14 mouse cellular contexts compared by ENCODE assay signal in the genomic region with DNA sequence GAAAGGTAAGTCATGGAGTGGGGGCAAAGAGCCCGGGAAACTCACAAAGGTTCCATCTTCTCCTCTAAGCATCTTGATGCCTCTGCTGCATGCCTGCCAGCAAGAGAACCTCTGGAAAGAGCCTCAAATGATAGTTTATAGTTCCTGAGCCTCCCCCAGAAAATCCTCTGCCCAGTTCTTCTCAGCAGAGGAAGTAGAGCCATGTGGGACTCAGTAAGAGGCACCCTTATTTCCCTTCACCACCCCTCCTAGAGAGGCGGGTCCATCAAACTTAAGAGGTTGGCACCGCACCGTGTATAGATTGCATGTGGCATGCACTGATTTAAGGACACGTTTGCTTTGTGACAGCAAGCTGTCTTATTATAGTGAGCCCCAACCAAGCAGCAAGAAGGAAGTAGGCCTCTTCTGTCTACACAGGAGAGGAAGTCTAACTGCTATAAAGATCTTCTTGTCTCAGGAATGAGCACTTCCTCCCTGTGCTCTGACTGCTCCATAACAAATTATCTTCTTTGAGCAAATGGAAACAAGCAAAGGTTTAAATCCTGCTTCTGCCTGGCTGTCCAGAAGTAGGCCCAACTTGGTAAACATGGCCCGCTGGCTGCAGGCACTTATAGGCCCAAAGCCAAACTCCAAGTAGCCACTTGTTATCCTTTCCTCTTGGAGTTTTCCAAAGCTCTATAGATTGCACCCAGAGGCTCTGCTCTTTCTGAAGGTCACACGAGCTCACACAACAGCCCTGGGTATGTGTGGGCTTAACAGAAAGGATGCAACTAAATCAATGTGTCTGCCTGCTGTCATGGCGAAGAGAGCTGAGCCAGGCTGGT.
A peak's percentile ranks its signal among the peaks of the same experiment; 100 is the strongest.
DNase-seq lines count a peak whose midpoint lies in the region; ATAC-seq and TF ChIP-seq lines count a peak whose summit lies in the region.
"Had no signal": no experiment of that assay in that cellular context is flagged by ENCODE, and none has a peak within 500 bp of the region (broad histone marks: within the 10 kb centered on the region; RNA-seq: fewer than 3 reads in every experiment).

No protein-coding gene starts in this region.

- DNase-seq in heart, adult 9 months (ENCODE audit: low spot score in 2 of 2): no peak
- DNase-seq in layer of hippocampus, adult 2 months (ENCODE audit: low spot score in 2 of 2): no peak
- DNase-seq in layer of hippocampus, postnatal 25 days (ENCODE audit: extremely low spot score in 1 of 2, low spot score in 1 of 2): no peak
- peak; percentile 36 for DNase-seq in lung, embryonic 14.5 days
- DNase-seq in urinary bladder, postnatal 14 days (ENCODE audit: low spot score): no peak
- no peak for DNase-seq in spleen, adult 12 weeks (ENCODE audit: low spot score)
- DNase-seq: B cell, adult 2 months; cerebellum, postnatal 14 days; heart, postnatal 14 days; liver, embryonic 13.5 days had no signal

- no peaks in the 10 kb centered on the region for H3K36me3 ChIP-seq in heart, embryonic 12.5 days
- H3K36me3 ChIP-seq in lung, embryonic 14.5 days (ENCODE audit: insufficient read depth): no peaks in the 10 kb centered on the region
- H3K36me3 ChIP-seq: liver, embryonic 13.5 days; midbrain, embryonic 15.5 days had no signal

- no peaks in the 10 kb centered on the region for H3K9me3 ChIP-seq in heart, embryonic 12.5 days (replicated peaks)
- H3K9me3 ChIP-seq in lung, embryonic 14.5 days (ENCODE audit: low read depth, low read length): no peaks in the 10 kb centered on the region
- H3K9me3 ChIP-seq: liver, embryonic 13.5 days; midbrain, embryonic 15.5 days had no signal

- H3K27ac ChIP-seq in heart, embryonic 12.5 days (ENCODE audit: poor library complexity, severe bottlenecking): peak overlapping the region; percentile 37
- H3K27ac ChIP-seq in layer of hippocampus, adult 2 months: peak overlapping the region; percentile 44; the same call in 1 of the 2 replicates
- H3K27ac ChIP-seq in lung, embryonic 14.5 days (ENCODE audit: low read depth): no peak overlapping the region
- H3K27ac ChIP-seq: liver, embryonic 13.5 days; midbrain, embryonic 15.5 days had no signal

- no peak; the same call in 1 of the 2 replicates for ATAC-seq in heart, embryonic 12.5 days (ENCODE audit: insufficient number of reproducible peaks, low FRiP score)
- ATAC-seq in lung, embryonic 14.5 days (ENCODE audit: insufficient read depth): no peak
- ATAC-seq in monocyte, adult 5-6 weeks (replicated peaks; ENCODE audit: insufficient number of reproducible peaks, low FRiP score, low TSS enrichment, poor library complexity, severe bottlenecking): 0 out of 2 replicates have a peak, but pooled peaks have one; percentile 43
- ATAC-seq: inflammation-experienced regulatory T-cells, adult 6 months; midbrain, embryonic 15.5 days had no signal

- H3K4me3 ChIP-seq in heart, embryonic 12.5 days: no peak overlapping the region
- no peak overlapping the region for H3K4me3 ChIP-seq in layer of hippocampus, adult 2 months
- no peak overlapping the region for H3K4me3 ChIP-seq in lung, embryonic 14.5 days (ENCODE audit: low read depth, low read length)
- H3K4me3 ChIP-seq: liver, embryonic 13.5 days; midbrain, embryonic 15.5 days had no signal

- TF ChIP-seq CTCF in layer of hippocampus, adult 2 months (conservative IDR thresholded peaks at IDR 0.05): no peak
- no peak for TF ChIP-seq CTCF in lung, embryonic 14.5 days (IDR thresholded peaks at IDR 0.05; ENCODE audit: low read depth)

- 67% methylated on average over 8 of the region's 8 CpGs for WGBS in heart, embryonic 12.5 days
- 66% methylated on average over 8 of the region's 8 CpGs for WGBS in lung, embryonic 14.5 days

- H3K9ac ChIP-seq in heart, embryonic 12.5 days: no peak overlapping the region
- H3K9ac ChIP-seq in lung, embryonic 14.5 days: no peak overlapping the region
- H3K9ac ChIP-seq: liver, embryonic 13.5 days; midbrain, embryonic 15.5 days had no signal

- no peak overlapping the region for H3K4me2 ChIP-seq in heart, embryonic 12.5 days
- H3K4me2 ChIP-seq in lung, embryonic 14.5 days: no peak overlapping the region
- H3K4me2 ChIP-seq: liver, embryonic 13.5 days; midbrain, embryonic 15.5 days had no signal

- peaks cover 14% of the 10 kb centered on the region for H3K4me1 ChIP-seq in heart, embryonic 12.5 days (replicated peaks)
- peaks cover 5% of the 10 kb centered on the region for H3K4me1 ChIP-seq in lung, embryonic 14.5 days (ENCODE audit: insufficient read depth)
- H3K4me1 ChIP-seq: liver, embryonic 13.5 days; midbrain, embryonic 15.5 days had no signal

- no peaks in the 10 kb centered on the region for H3K27me3 ChIP-seq in heart, embryonic 12.5 days (replicated peaks)
- no peaks in the 10 kb centered on the region for H3K27me3 ChIP-seq in lung, embryonic 14.5 days (ENCODE audit: insufficient read depth, low read length)
- H3K27me3 ChIP-seq: liver, embryonic 13.5 days; midbrain, embryonic 15.5 days had no signal
